Comparison of ENCODE assay signal across 8 mouse cellular contexts in the genomic region with DNA sequence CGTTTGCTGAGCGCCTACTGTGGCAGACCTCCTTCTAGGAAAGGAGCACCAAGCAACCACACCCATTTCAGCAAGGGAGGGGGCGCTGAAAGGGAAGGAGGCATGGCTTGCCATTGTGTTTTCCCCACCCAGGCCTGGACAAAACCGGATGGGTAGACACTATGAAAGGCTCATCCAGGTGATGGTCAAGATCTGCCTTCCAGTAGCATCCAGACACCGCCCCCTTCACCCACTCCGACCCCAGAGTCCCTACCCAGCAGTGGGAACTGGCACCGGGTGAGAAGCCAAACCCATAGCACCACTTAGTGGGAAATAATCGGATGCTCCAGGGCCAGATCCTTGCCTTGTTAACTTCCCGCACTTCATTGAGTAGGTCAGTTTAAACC. TPM values are rescaled to one million over a fixed set of nuclear protein-coding genes. Genes with fewer than 3 reads are reported as not detected.
DNase-seq lines count a peak whose midpoint lies in the region; ATAC-seq and TF ChIP-seq lines count a peak whose summit lies in the region.

No protein-coding gene starts in this region.

- peak overlapping the region; percentile 90 for H3K9ac ChIP-seq in lung, embryonic 16.5 days (ENCODE audit: low read length)
- no peak overlapping the region for H3K9ac ChIP-seq in limb, embryonic 11.5 days (ENCODE audit: low read length)

- TF ChIP-seq CTCF in small intestine, adult 2 months (IDR thresholded peaks at IDR 0.05; ENCODE audit: extremely low read depth, insufficient read length, insufficient replicate concordance, low read depth, low read length): no peak

- H3K36me3 ChIP-seq in lung, embryonic 16.5 days (ENCODE audit: control insufficient read depth, insufficient read depth, low read length): no peaks in the 10 kb centered on the region
- no peaks in the 10 kb centered on the region for H3K36me3 ChIP-seq in limb, embryonic 11.5 days (ENCODE audit: control insufficient read depth, insufficient read depth, low read length)
- no peaks in the 10 kb centered on the region for H3K36me3 ChIP-seq in small intestine, adult 2 months (ENCODE audit: control insufficient read depth, insufficient read depth, low read length)

- peak; percentile 12 for DNase-seq in adrenal gland, postnatal 10 days
- DNase-seq in adrenal gland, postnatal 14 days: no peak
- no peak for DNase-seq in lung, postnatal 25 days (ENCODE audit: low spot score)
- DNase-seq in limb, embryonic 11.5 days (ENCODE audit: low spot score): no peak
- no peak for DNase-seq in retina, postnatal 1 day

- 58% methylated on average over 9 of the region's 9 CpGs for WGBS in lung, embryonic 16.5 days
- WGBS in limb, embryonic 11.5 days: 53% methylated on average over 9 of the region's 9 CpGs
- WGBS in small intestine, adult 2 months: 55% methylated on average over 9 of the region's 9 CpGs

- no peaks in the 10 kb centered on the region for H3K27me3 ChIP-seq in lung, embryonic 16.5 days (ENCODE audit: control insufficient read depth, insufficient read depth, low read depth, low read length)
- no peaks in the 10 kb centered on the region for H3K27me3 ChIP-seq in limb, embryonic 11.5 days (ENCODE audit: control insufficient read depth, insufficient read depth, low read length)
- no peaks in the 10 kb centered on the region for H3K27me3 ChIP-seq in small intestine, adult 2 months (ENCODE audit: control insufficient read depth, insufficient read depth, low read length)

- H3K27ac ChIP-seq in lung, embryonic 16.5 days (ENCODE audit: low read length): no peak overlapping the region
- H3K27ac ChIP-seq in limb, embryonic 11.5 days (replicated peaks; ENCODE audit: low read depth, low read length): no peak overlapping the region
- no peak overlapping the region for H3K27ac ChIP-seq in small intestine, adult 2 months (ENCODE audit: insufficient read depth, low read depth, low read length)

- H3K4me2 ChIP-seq in lung, embryonic 16.5 days (ENCODE audit: low read depth, low read length): peak overlapping the region; percentile 97
- H3K4me2 ChIP-seq in limb, embryonic 11.5 days (ENCODE audit: low read depth, severe bottlenecking): peak overlapping the region; percentile 97; the same call in 1 of the 2 replicates

- no peak; the same call in 1 of the 2 replicates for ATAC-seq in lung, embryonic 16.5 days (ENCODE audit: low read depth)
- ATAC-seq in limb, embryonic 11.5 days (ENCODE audit: insufficient number of reproducible peaks, low FRiP score, low TSS enrichment, low read depth): no peak
- no peak for ATAC-seq in frontal cortex, adult (ENCODE audit: low TSS enrichment)

- H3K4me1 ChIP-seq in lung, embryonic 16.5 days (replicated peaks; ENCODE audit: control insufficient read depth, insufficient read depth, low read length): peaks cover 3% of the 10 kb centered on the region; the same call in 1 of the 2 replicates
- H3K4me1 ChIP-seq in limb, embryonic 11.5 days (ENCODE audit: control insufficient read depth, insufficient read depth, low read length): peaks cover 8% of the 10 kb centered on the region; the same call in 1 of the 2 replicates
- no peaks in the 10 kb centered on the region for H3K4me1 ChIP-seq in small intestine, adult 2 months (ENCODE audit: control insufficient read depth, insufficient read depth, insufficient read length, low read length)

- H3K9me3 ChIP-seq in lung, embryonic 16.5 days (ENCODE audit: control insufficient read depth, low read length): no peaks in the 10 kb centered on the region
- no peaks in the 10 kb centered on the region for H3K9me3 ChIP-seq in limb, embryonic 11.5 days (ENCODE audit: control insufficient read depth, low read length)

- TF ChIP-seq POLR2A in small intestine, adult 2 months (IDR thresholded peaks at IDR 0.05; ENCODE audit: low read depth, low read length): no peak

- peak overlapping the region; percentile 72; the same call in 1 of the 2 replicates for H3K4me3 ChIP-seq in lung, embryonic 16.5 days (ENCODE audit: low read length)
- peak overlapping the region; percentile 52; the same call in 1 of the 2 replicates for H3K4me3 ChIP-seq in limb, embryonic 11.5 days (ENCODE audit: low read depth, low read length)
- H3K4me3 ChIP-seq in small intestine, adult 2 months (ENCODE audit: low read depth, low read length): peak overlapping the region; percentile 69; the same call in 1 of the 2 replicates

RNA-seq across cellular contexts. Expression of a gene that starts 0.8 kb away (rescaled TPM):
- 1 to 10 TPM; 5.7 to 7.2 TPM for total RNA-seq in adrenal gland, postnatal 10 days (2021)
- 6.5 and 6.6 TPM in 2 replicates for total RNA-seq in adrenal gland, postnatal 14 days (2021)
- polyA plus RNA-seq in lung, embryonic 16.5 days (2015; fragmentation: Nextera tagmentation; extraction: Ambion mirVana): 3.2 and 3.7 TPM in 2 replicates
- polyA plus RNA-seq in limb, embryonic 11.5 days (2014; fragmentation: Nextera tagmentation; extraction: Ambion mirVana): 1.2 and 1.3 TPM in 2 replicates
- 2.0 and 2.4 TPM in 2 replicates for polyA plus RNA-seq in small intestine, adult 2 months (2012; rRNA removed)

RNA-seq across cellular contexts. Expression of a gene that starts 54.0 kb away (rescaled TPM):
- 10 to 100 TPM; 25.3 to 36.5 TPM for total RNA-seq in adrenal gland, postnatal 10 days (2021)
- 22.3 and 25.9 TPM in 2 replicates for total RNA-seq in adrenal gland, postnatal 14 days (2021)
- polyA plus RNA-seq in lung, embryonic 16.5 days (2015; fragmentation: Nextera tagmentation; extraction: Ambion mirVana): 3.2 and 4.6 TPM in 2 replicates
- polyA plus RNA-seq in limb, embryonic 11.5 days (2014; fragmentation: Nextera tagmentation; extraction: Ambion mirVana): 0.06 and 0.15 TPM in 2 replicates
- 0.84 and 1.3 TPM in 2 replicates for polyA plus RNA-seq in small intestine, adult 2 months (2012; rRNA removed)
